Mouse (Mus musculus) lung, embryonic 14.5 days (tissue): ENCODE data around the gene Pla2g4b. TPM values are rescaled to one million over a fixed set of nuclear protein-coding genes. Genes with fewer than 3 reads are reported as not detected.

Experiments used
- ATAC-seq: fragments of 200-750 bp; cut with Nextera tagmentation; 2 replicates; pipeline ENCODE4 v1.8.0; 2017; ENCODE audit warnings: mild to moderate bottlenecking, moderate TSS enrichment, moderate library complexity; ENCODE audit not compliant: insufficient read depth
- DNase-seq: peaks from one replicate; pipeline ENCODE4 v3.0.0-alpha.2; 2015
- H3K27ac ChIP-seq: fragments of 300-500 bp; sonication (generic); 2 replicates; pipeline ENCODE4 v1.5.1; 2014; ENCODE audit warnings: low read depth, mild to moderate bottlenecking, moderate library complexity
- H3K27me3 ChIP-seq: fragments of 300-500 bp; sonication (generic); 2 replicates; pipeline ENCODE4 v1.6.1; 2014; ENCODE audit warnings: low read length, control low read depth; ENCODE audit not compliant: insufficient read depth
- H3K36me3 ChIP-seq: fragments of 300-500 bp; sonication (generic); 2 replicates; pipeline ENCODE4 v1.6.1; 2014; ENCODE audit warnings: control low read depth; ENCODE audit not compliant: insufficient read depth
- H3K4me1 ChIP-seq: fragments of 300-500 bp; sonication (generic); 2 replicates; pipeline ENCODE4 v1.6.1; 2014; ENCODE audit warnings: antibody characterized with exemption, control low read depth; ENCODE audit not compliant: insufficient read depth
- H3K4me2 ChIP-seq: fragments of 300-500 bp; sonication (generic); 2 replicates; pipeline ENCODE4 v1.6.1; 2014; ENCODE audit warnings: mild to moderate bottlenecking
- H3K4me3 ChIP-seq: fragments of 300-500 bp; sonication (generic); 2 replicates; pipeline ENCODE4 v1.5.1; 2014; ENCODE audit warnings: low read depth, low read length
- H3K9ac ChIP-seq: fragments of 300-500 bp; sonication (generic); 2 replicates; pipeline ENCODE4 v1.6.1; 2014
- H3K9me3 ChIP-seq: fragments of 300-500 bp; sonication (generic); 2 replicates; pipeline ENCODE4 v1.6.1; 2016; ENCODE audit warnings: low read depth, low read length, control low read depth
- CTCF ChIP-seq: IDR thresholded peaks from 2 replicates; pipeline ENCODE4 v1.5.1; 2016; ENCODE audit warnings: antibody characterized with exemption, low read depth
- WGBS: fragments of 180-500 bp; shearing (Covaris S2); extraction: QIAGEN DNeasy Blood & Tissue Kit; methylation state at CpG from one replicate; pipeline ENCODE4 v1.1.7; 2014; 5-methylcytosine and 5-hydroxymethylcytosine counted together
- polyA plus RNA-seq: library from polyadenylated mRNA; unstranded; fragments of >200 nt; fragmentation: Nextera tagmentation; extraction: Ambion mirVana; gene quantifications from 2 replicates; pipeline ENCODE4 v1.2.1, GENCODE M21; 2014

Gene Pla2g4b
- polyA plus RNA-seq, 1 experiment from 2014 or later, result 1.5 TPM

GRCm38 (mm10) chr2:120051405-120051804 lies 18.2 kb downstream of the Pla2g4b start:
- no peak overlapping the region for H3K9ac ChIP-seq
- ATAC-seq, result no peak

GRCm38 (mm10) chr2:120054771-120055552 lies 21.7 kb downstream of the Pla2g4b start:
- TF ChIP-seq CTCF, result no peak
- no peak overlapping the region for H3K4me3 ChIP-seq
- no peak overlapping the region for H3K27ac ChIP-seq
- H3K27me3 ChIP-seq, result no peaks in the 10 kb centered on the region
- no peak overlapping the region for H3K9ac ChIP-seq
- no peaks in the 10 kb centered on the region for H3K36me3 ChIP-seq
- 83% methylated on average over 12 of the region's 12 CpGs for WGBS
- H3K4me1 ChIP-seq, result 0 out of 2 replicates have a peak, but pooled peaks cover 6% of the 10 kb centered on the region
- DNase-seq (no peak), ATAC-seq (no peak)
- no peak overlapping the region for H3K4me2 ChIP-seq
- no peaks in the 10 kb centered on the region for H3K9me3 ChIP-seq

More at GRCm38 (mm10) chr2:120051405-120051804, 18.2 kb downstream of the Pla2g4b start:
- no peaks in the 10 kb centered on the region for H3K27me3 ChIP-seq
- H3K36me3 ChIP-seq, result no peaks in the 10 kb centered on the region
- WGBS, result 53% methylated on average over 6 of the region's 6 CpGs
- TF ChIP-seq CTCF, result no peak
- H3K27ac ChIP-seq, result no peak overlapping the region
- no peak overlapping the region for H3K4me2 ChIP-seq
- H3K4me3 ChIP-seq, result no peak overlapping the region
- H3K4me1 ChIP-seq, result no peaks in the 10 kb centered on the region
- no peak for DNase-seq
- H3K9me3 ChIP-seq, result no peaks in the 10 kb centered on the region

GRCm38 (mm10) chr2:120055923-120056322 lies 22.7 kb downstream of the Pla2g4b start:
- Histone ChIP-seq H3K27me3 (no peaks in the 10 kb centered on the region), H3K36me3 (no peaks in the 10 kb centered on the region), H3K9me3 (no peaks in the 10 kb centered on the region), H3K4me2 (no peak overlapping the region), H3K27ac (no peak overlapping the region), H3K4me3 (no peak overlapping the region), H3K9ac (no peak overlapping the region), H3K4me1 (0 out of 2 replicates have a peak, but pooled peaks cover 8% of the 10 kb centered on the region)
- ATAC-seq, result no peak
- TF ChIP-seq CTCF, result no peak
- WGBS, result 77% methylated on average over 10 of the region's 10 CpGs
- DNase-seq, result no peak

- Histone ChIP-seq H3K27ac (no peak overlapping the region), H3K27me3 (no peaks in the 10 kb centered on the region), H3K4me2 (no peak overlapping the region), H3K9me3 (no peaks in the 10 kb centered on the region), H3K4me1 (0 out of 2 replicates have a peak, but pooled peaks cover 8% of the 10 kb centered on the region), H3K9ac (no peak overlapping the region), H3K36me3 (no peaks in the 10 kb centered on the region), H3K4me3 (no peak overlapping the region)
- TF ChIP-seq CTCF, result no peak
- ATAC-seq (no peak), DNase-seq (no peak)
- WGBS, result 85% methylated on average over 4 of the region's 4 CpGs
These were observed 25.6 kb downstream of the Pla2g4b start for GRCm38 (mm10) chr2:120058818-120059217.

GRCm38 (mm10) chr2:120059466-120059865 lies 26.2 kb downstream of the Pla2g4b start:
- no peak for TF ChIP-seq CTCF
- Histone ChIP-seq H3K36me3 (no peaks in the 10 kb centered on the region), H3K9ac (no peak overlapping the region), H3K4me3 (no peak overlapping the region), H3K4me2 (no peak overlapping the region), H3K27me3 (no peaks in the 10 kb centered on the region), H3K4me1 (0 out of 2 replicates have a peak, but pooled peaks cover 8% of the 10 kb centered on the region), H3K9me3 (no peaks in the 10 kb centered on the region), H3K27ac (peak overlapping the region; percentile 75; the same call in 1 of the 2 replicates)
- 70% methylated on average over 3 of the region's 3 CpGs for WGBS
- ATAC-seq, result peak; percentile 2; the same call in 1 of the 2 replicates
- DNase-seq, result no peak

GRCm38 (mm10) chr2:120060190-120060589 lies 27.0 kb downstream of the Pla2g4b start:
- H3K27me3 ChIP-seq, result no peaks in the 10 kb centered on the region
- H3K36me3 ChIP-seq, result no peaks in the 10 kb centered on the region
- H3K4me3 ChIP-seq, result no peak overlapping the region
- ATAC-seq, result peak; percentile 53; the same call in 1 of the 2 replicates
- no peak overlapping the region for H3K9ac ChIP-seq
- TF ChIP-seq CTCF, result no peak
- H3K4me1 ChIP-seq, result 0 out of 2 replicates have a peak, but pooled peaks cover 8% of the 10 kb centered on the region
- 52% methylated on average over 6 of the region's 6 CpGs for WGBS
- peak overlapping the region; percentile 75; the same call in 1 of the 2 replicates for H3K27ac ChIP-seq
- H3K4me2 ChIP-seq, result no peak overlapping the region
- no peaks in the 10 kb centered on the region for H3K9me3 ChIP-seq
- peak; percentile 75 for DNase-seq

- no peak overlapping the region for H3K9ac ChIP-seq
- H3K4me2 ChIP-seq, result no peak overlapping the region
- H3K27me3 ChIP-seq, result no peaks in the 10 kb centered on the region
- WGBS, result 65% methylated on average over 9 of the region's 9 CpGs
- ATAC-seq (no peak), DNase-seq (no peak)
- H3K36me3 ChIP-seq, result no peaks in the 10 kb centered on the region
- TF ChIP-seq CTCF, result no peak
- H3K9me3 ChIP-seq, result no peaks in the 10 kb centered on the region
- H3K4me1 ChIP-seq, result 0 out of 2 replicates have a peak, but pooled peaks cover 8% of the 10 kb centered on the region
- H3K27ac ChIP-seq, result peak overlapping the region; percentile 75
- no peak overlapping the region for H3K4me3 ChIP-seq
These were observed 27.4 kb downstream of the Pla2g4b start for GRCm38 (mm10) chr2:120060651-120061050.
